Mouse (Mus musculus): ENCODE measurements around the gene Acbd6. TPM values are rescaled to one million over a fixed set of nuclear protein-coding genes. Genes with fewer than 3 reads are reported as not detected.
A peak's percentile ranks its signal among the peaks of the same experiment; 100 is the strongest.

Gene Acbd6
- polyA plus RNA-seq, 1 experiment from 2014 or later: 88.0 TPM

DNA sequence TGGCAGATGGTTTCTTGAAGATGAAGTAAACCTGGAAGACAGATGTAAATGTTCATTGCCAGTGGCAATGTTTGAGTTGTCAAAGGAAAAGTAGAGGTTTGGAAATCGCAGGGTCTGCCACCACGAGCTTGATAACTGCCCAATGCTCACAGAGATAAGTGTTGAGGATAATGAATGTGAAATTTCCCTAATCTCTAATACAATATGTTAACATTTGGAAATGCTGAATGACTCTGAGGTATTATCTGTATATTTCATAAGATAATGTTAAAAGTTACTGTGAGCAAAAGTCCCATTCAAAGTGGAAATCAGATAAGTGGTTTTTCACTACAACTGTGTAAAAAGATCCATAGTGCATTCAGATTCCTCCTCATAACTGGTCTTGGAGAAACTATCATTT is 2.8 kb downstream of the Acbd6 start:
- TF ChIP-seq CTCF (IDR thresholded peaks at IDR 0.05; ENCODE audit: low read depth): no peak
- Histone ChIP-seq H3K27me3 (ENCODE audit: insufficient read depth, low read length) (no peaks in the 10 kb centered on the region), H3K9me3 (ENCODE audit: low read depth, low read length) (no peaks in the 10 kb centered on the region), H3K4me1 (ENCODE audit: insufficient read depth) (no peaks in the 10 kb centered on the region), H3K27ac (ENCODE audit: low read depth) (no peak overlapping the region), H3K4me3 (ENCODE audit: low read depth, low read length) (no peak overlapping the region), H3K36me3 (ENCODE audit: insufficient read depth) (peaks cover 10% of the 10 kb centered on the region; the same call in 1 of the 2 replicates), H3K4me2 (no peak overlapping the region), H3K9ac (no peak overlapping the region)
- DNase-seq (no peak), ATAC-seq (ENCODE audit: insufficient read depth) (no peak)
- 63% methylated on average over 2 of the region's 2 CpGs for WGBS

DNA sequence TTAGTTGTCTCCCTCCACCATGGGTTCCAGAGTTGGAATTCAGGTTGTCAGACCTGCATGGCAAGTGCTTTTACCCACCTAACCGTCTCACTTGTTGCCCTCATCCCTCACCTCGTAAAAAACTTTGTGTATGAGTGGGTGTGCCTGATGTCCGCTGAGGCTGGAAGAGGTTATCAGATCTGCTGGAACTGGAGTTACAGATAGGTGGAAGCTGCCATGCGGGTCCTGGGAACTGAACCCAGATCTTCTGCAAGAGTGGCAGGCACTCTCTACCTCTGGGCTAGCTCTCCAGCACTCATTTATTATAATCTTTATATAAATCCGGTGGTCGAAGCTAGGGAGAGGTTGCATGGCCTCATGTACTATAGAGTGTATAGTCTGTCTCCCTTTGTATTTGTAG is 4.3 kb downstream of the Acbd6 start:
- H3K4me1 ChIP-seq (ENCODE audit: insufficient read depth): no peaks in the 10 kb centered on the region
- H3K4me3 ChIP-seq (ENCODE audit: low read depth, low read length): no peak overlapping the region
- no peak for DNase-seq
- H3K9me3 ChIP-seq (ENCODE audit: low read depth, low read length): no peaks in the 10 kb centered on the region
- peaks cover 20% of the 10 kb centered on the region; the same call in 1 of the 2 replicates for H3K36me3 ChIP-seq (ENCODE audit: insufficient read depth)
- ATAC-seq (ENCODE audit: insufficient read depth): no peak
- H3K27ac ChIP-seq (ENCODE audit: low read depth): no peak overlapping the region
- H3K9ac ChIP-seq: no peak overlapping the region
- H3K27me3 ChIP-seq (ENCODE audit: insufficient read depth, low read length): no peaks in the 10 kb centered on the region
- WGBS: 61% methylated on average over 6 of the region's 6 CpGs
- no peak overlapping the region for H3K4me2 ChIP-seq
- TF ChIP-seq CTCF (IDR thresholded peaks at IDR 0.05; ENCODE audit: low read depth): no peak

DNA sequence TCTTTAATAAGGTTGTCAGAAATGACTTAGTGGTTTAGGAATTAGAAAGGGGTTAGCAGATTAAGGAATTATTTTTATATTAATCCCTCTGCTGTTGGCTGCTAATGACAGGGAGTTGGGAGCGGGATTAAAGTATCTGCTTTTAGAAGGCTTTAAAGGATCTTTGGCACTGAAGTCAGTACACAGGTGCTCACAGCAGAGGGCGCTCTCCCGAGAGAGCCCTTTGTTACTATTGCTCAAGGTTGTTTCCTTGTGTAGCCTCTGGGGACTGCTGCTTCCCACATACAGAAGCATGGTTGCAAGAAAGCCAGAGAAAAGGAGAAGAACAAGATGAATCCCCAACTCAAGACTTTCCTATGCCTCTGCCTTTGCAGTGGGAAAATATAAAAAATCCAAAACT is 6.8 kb downstream of the Acbd6 start:
- WGBS: 24% methylated on average over 3 of the region's 3 CpGs
- DNase-seq: peak; percentile 73
- H3K36me3 ChIP-seq (ENCODE audit: insufficient read depth): peaks cover 31% of the 10 kb centered on the region
- peak; percentile 56 for TF ChIP-seq CTCF (IDR thresholded peaks at IDR 0.05; ENCODE audit: low read depth)
- ATAC-seq (ENCODE audit: insufficient read depth): no peak
- H3K9me3 ChIP-seq (ENCODE audit: low read depth, low read length): no peaks in the 10 kb centered on the region
- no peak overlapping the region for H3K4me3 ChIP-seq (ENCODE audit: low read depth, low read length)
- H3K9ac ChIP-seq: no peak overlapping the region
- no peaks in the 10 kb centered on the region for H3K4me1 ChIP-seq (ENCODE audit: insufficient read depth)
- no peaks in the 10 kb centered on the region for H3K27me3 ChIP-seq (ENCODE audit: insufficient read depth, low read length)
- no peak overlapping the region for H3K4me2 ChIP-seq
- no peak overlapping the region for H3K27ac ChIP-seq (ENCODE audit: low read depth)

- no peaks in the 10 kb centered on the region for H3K4me1 ChIP-seq (ENCODE audit: insufficient read depth)
- DNase-seq (peak; percentile 6), ATAC-seq (ENCODE audit: insufficient read depth) (no peak)
- no peak overlapping the region for H3K27ac ChIP-seq (ENCODE audit: low read depth)
- peak; percentile 25; the same call in 1 of the 2 replicates for TF ChIP-seq CTCF (IDR thresholded peaks at IDR 0.05; ENCODE audit: low read depth)
- no peaks in the 10 kb centered on the region for H3K9me3 ChIP-seq (ENCODE audit: low read depth, low read length)
- 91% methylated on average over 9 of the region's 9 CpGs for WGBS
- no peak overlapping the region for H3K4me3 ChIP-seq (ENCODE audit: low read depth, low read length)
- H3K27me3 ChIP-seq (ENCODE audit: insufficient read depth, low read length): no peaks in the 10 kb centered on the region
- H3K9ac ChIP-seq: no peak overlapping the region
- peaks cover 38% of the 10 kb centered on the region for H3K36me3 ChIP-seq (ENCODE audit: insufficient read depth)
- no peak overlapping the region for H3K4me2 ChIP-seq
These were observed 10.2 kb downstream of the Acbd6 start for GRCm38 (mm10) chr1:155568133-155568532.

GRCm38 (mm10) chr1:155569340-155569739 is 11.4 kb downstream of the Acbd6 start:
- Histone ChIP-seq H3K36me3 (ENCODE audit: insufficient read depth) (peaks cover 38% of the 10 kb centered on the region), H3K27me3 (ENCODE audit: insufficient read depth, low read length) (no peaks in the 10 kb centered on the region), H3K4me2 (no peak overlapping the region), H3K27ac (ENCODE audit: low read depth) (no peak overlapping the region), H3K9me3 (ENCODE audit: low read depth, low read length) (no peaks in the 10 kb centered on the region), H3K4me3 (ENCODE audit: low read depth, low read length) (no peak overlapping the region), H3K4me1 (ENCODE audit: insufficient read depth) (no peaks in the 10 kb centered on the region), H3K9ac (no peak overlapping the region)
- DNase-seq (no peak), ATAC-seq (ENCODE audit: insufficient read depth) (no peak)
- 90% methylated on average over 4 of the region's 4 CpGs for WGBS
- TF ChIP-seq CTCF (IDR thresholded peaks at IDR 0.05; ENCODE audit: low read depth): no peak

DNA sequence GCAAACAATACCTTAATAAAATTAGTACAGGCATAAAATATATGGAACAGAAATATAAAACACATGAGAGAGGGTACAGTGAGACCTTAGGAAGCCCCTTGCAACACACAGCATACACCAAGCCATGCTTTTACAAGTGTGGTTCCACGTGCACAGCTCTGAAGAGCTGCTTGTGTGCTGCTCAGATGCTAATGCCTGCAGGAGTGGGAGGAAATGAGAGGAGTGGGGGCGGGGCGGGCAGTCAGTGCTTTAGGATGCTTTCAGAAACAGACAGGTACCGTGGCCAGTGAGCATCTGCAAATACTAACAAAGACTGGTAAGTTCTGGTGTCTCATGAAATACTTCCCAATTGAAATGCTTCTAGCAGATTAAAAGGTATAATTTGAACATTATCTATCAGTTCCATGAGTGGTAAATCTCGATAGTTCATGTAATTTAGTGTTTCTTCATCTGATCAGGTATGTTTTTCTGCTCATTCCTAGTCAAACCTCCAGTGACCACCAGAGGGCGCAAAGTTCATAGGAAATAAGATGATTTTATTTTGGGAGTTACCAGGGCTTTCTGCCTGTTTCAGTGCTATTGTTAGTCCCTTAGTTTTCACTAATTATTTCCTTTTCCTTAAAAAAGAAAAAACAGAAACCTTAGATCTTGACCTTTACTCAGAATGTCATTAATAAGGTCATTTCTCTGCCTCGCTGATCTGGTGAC is 17.2 kb downstream of the Acbd6 start:
- Histone ChIP-seq H3K9me3 (ENCODE audit: low read depth, low read length) (no peaks in the 10 kb centered on the region), H3K36me3 (ENCODE audit: insufficient read depth) (peaks cover 9% of the 10 kb centered on the region; the same call in 1 of the 2 replicates), H3K4me2 (no peak overlapping the region), H3K4me3 (ENCODE audit: low read depth, low read length) (no peak overlapping the region), H3K27ac (ENCODE audit: low read depth) (no peak overlapping the region), H3K27me3 (ENCODE audit: insufficient read depth, low read length) (no peaks in the 10 kb centered on the region), H3K4me1 (ENCODE audit: insufficient read depth) (no peaks in the 10 kb centered on the region), H3K9ac (no peak overlapping the region)
- TF ChIP-seq CTCF (IDR thresholded peaks at IDR 0.05; ENCODE audit: low read depth): peak; percentile 78
- DNase-seq (peak; percentile 91), ATAC-seq (ENCODE audit: insufficient read depth) (no peak)
- whole genome bisulfite sequencing: 28% methylated on average over 7 of the region's 7 CpGs

DNA sequence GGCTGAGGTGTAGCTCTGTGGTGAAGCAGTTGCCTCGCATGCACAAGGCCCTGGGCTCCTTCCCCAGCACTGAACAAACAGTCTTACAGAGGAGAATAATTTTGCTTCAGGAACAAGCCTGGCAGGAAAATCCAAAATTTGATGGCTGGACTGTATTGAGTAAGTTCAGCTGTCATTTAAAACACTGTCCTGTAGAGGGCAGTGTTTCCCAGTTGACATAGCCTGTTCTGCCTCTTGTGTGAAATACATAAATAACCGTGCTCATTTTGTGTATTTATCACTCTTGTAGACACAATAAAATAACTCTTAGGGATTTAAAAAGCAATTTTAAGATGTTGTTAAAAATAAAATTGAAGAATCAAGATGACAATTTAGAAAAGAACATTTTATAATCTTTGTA is 18.5 kb downstream of the Acbd6 start:
- no peak overlapping the region for H3K4me3 ChIP-seq (ENCODE audit: low read depth, low read length)
- no peaks in the 10 kb centered on the region for H3K27me3 ChIP-seq (ENCODE audit: insufficient read depth, low read length)
- 24% methylated on average over 2 of the region's 2 CpGs for WGBS
- H3K9ac ChIP-seq: no peak overlapping the region
- peaks cover 9% of the 10 kb centered on the region; the same call in 1 of the 2 replicates for H3K36me3 ChIP-seq (ENCODE audit: insufficient read depth)
- no peak for ATAC-seq (ENCODE audit: insufficient read depth)
- no peak overlapping the region for H3K27ac ChIP-seq (ENCODE audit: low read depth)
- DNase-seq: peak; percentile 88
- peak; percentile 82 for TF ChIP-seq CTCF (IDR thresholded peaks at IDR 0.05; ENCODE audit: low read depth)
- H3K9me3 ChIP-seq (ENCODE audit: low read depth, low read length): no peaks in the 10 kb centered on the region
- no peaks in the 10 kb centered on the region for H3K4me1 ChIP-seq (ENCODE audit: insufficient read depth)
- no peak overlapping the region for H3K4me2 ChIP-seq

Measured in lung, embryonic 14.5 days (tissue).